Mouse (Mus musculus) intestine, embryonic 14.5 days (tissue): ENCODE measurements at regions not wholly inside any gene's neighbourhood (a gene's known extent, or its start where the extent isn't known, plus 50 kb on each side); places are given as distances from the start of the nearest gene placed in this dataset.

ENCODE experiments used
- ATAC-seq: fragments of 200-750 bp; cut with Nextera tagmentation; replicated peaks from 2 replicates; pipeline ENCODE4 v1.8.0; 2017; ENCODE audit warnings: low read depth, moderate number of reproducible peaks, moderate TSS enrichment, moderate library complexity; ENCODE audit not compliant: low FRiP score, low TSS enrichment
- DNase-seq: peaks from one replicate; pipeline ENCODE4 v3.0.0-alpha.2; 2018; ENCODE audit warnings: low spot score
- H3K27ac ChIP-seq: fragments of 300-500 bp; sonication (generic); 2 replicates; pipeline ENCODE4 v1.5.1; 2014; ENCODE audit warnings: low read depth, mild to moderate bottlenecking, control low read depth
- H3K27me3 ChIP-seq: fragments of 300-500 bp; sonication (generic); replicated peaks from 2 replicates; pipeline ENCODE4 v1.6.1; 2014; ENCODE audit warnings: low read length, control low read depth; ENCODE audit not compliant: control insufficient read depth, insufficient read depth
- H3K36me3 ChIP-seq: fragments of 300-500 bp; sonication (generic); 2 replicates; pipeline ENCODE4 v1.6.1; 2014; ENCODE audit warnings: low read length, control low read depth; ENCODE audit not compliant: control insufficient read depth, insufficient read depth
- H3K4me1 ChIP-seq: fragments of 300-500 bp; sonication (generic); replicated peaks from 2 replicates; pipeline ENCODE4 v1.6.1; 2014; ENCODE audit warnings: low read length, control low read depth, mixed read lengths; ENCODE audit not compliant: control insufficient read depth, insufficient read depth
- H3K4me2 ChIP-seq: fragments of 300-500 bp; sonication (generic); 2 replicates; pipeline ENCODE4 v1.6.1; 2014; ENCODE audit warnings: low read length
- H3K4me3 ChIP-seq: fragments of 300-500 bp; sonication (generic); 2 replicates; pipeline ENCODE4 v1.5.1; 2014; ENCODE audit warnings: low read depth, low read length, control low read depth, mixed read lengths
- H3K9ac ChIP-seq: fragments of 300-500 bp; sonication (generic); 2 replicates; pipeline ENCODE4 v1.6.1; 2014; ENCODE audit warnings: mild to moderate bottlenecking, low read length
- H3K9me3 ChIP-seq: fragments of 300-500 bp; sonication (generic); 2 replicates; pipeline ENCODE4 v1.6.1; 2016; ENCODE audit warnings: low read length, control low read depth; ENCODE audit not compliant: control insufficient read depth
- WGBS: fragments of 180-500 bp; shearing (Covaris S2); extraction: QIAGEN DNeasy Blood & Tissue Kit; methylation state at CpG from one replicate; pipeline ENCODE4 v1.1.7; 2014; 5-methylcytosine and 5-hydroxymethylcytosine counted together

DNA sequence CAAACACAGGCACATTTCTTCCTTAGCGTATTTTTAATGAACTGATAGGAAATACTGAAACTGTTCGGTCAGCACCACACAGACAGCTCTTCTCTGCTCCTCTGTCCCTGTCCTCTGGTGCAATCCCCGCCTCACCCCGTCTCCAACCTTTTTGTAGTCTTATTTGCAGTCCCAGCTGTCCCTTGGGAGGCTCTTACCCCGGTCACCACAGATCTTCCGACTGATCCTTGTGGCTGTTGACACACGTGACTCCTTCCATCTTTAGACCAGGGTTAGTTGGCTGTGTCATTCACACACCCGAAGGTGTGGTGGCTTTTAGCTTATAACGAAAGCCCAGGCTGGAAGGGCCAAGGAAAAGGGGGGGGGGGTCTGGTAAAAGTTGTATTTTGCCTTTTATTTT is 56.4 kb downstream of the Cyp26a1 start:
- ATAC-seq (no peak), DNase-seq (no peak)
- no peak overlapping the region for H3K27ac ChIP-seq
- no peak overlapping the region for H3K9ac ChIP-seq
- no peaks in the 10 kb centered on the region for H3K4me1 ChIP-seq
- no peak overlapping the region for H3K4me2 ChIP-seq
- 91% methylated on average over 9 of the region's 9 CpGs for WGBS
- H3K4me3 ChIP-seq = no peak overlapping the region
- H3K27me3 ChIP-seq = no peaks in the 10 kb centered on the region
- no peaks in the 10 kb centered on the region for H3K9me3 ChIP-seq
- H3K36me3 ChIP-seq = no peaks in the 10 kb centered on the region

DNA sequence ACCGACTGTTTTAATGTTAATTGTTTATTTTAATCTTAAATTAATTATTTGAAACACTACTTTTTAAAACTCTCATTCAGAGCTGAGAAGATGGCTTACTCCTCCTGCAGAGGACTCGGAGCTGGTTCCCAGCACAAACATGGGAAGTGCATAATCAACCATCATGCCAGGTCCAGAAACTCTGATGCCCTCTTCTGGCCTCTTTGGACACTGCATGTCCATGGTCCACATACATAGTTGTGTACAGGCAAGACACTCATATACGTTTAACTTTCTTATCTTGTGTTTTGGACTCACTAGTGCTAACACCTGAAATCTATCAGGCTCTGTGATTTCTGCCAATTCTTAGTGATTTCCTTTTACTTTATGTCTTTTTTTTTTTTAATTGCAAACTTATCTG is 57.8 kb downstream of the Cyp26a1 start:
- no peak overlapping the region for H3K9ac ChIP-seq
- no peaks in the 10 kb centered on the region for H3K4me1 ChIP-seq
- no peak overlapping the region for H3K4me2 ChIP-seq
- ATAC-seq = no peak
- WGBS = 90% methylated on average over 3 of the region's 3 CpGs
- no peaks in the 10 kb centered on the region for H3K27me3 ChIP-seq
- H3K4me3 ChIP-seq = no peak overlapping the region
- H3K36me3 ChIP-seq = no peaks in the 10 kb centered on the region
- no peak overlapping the region for H3K27ac ChIP-seq
- no peak for DNase-seq
- H3K9me3 ChIP-seq = no peaks in the 10 kb centered on the region

DNA sequence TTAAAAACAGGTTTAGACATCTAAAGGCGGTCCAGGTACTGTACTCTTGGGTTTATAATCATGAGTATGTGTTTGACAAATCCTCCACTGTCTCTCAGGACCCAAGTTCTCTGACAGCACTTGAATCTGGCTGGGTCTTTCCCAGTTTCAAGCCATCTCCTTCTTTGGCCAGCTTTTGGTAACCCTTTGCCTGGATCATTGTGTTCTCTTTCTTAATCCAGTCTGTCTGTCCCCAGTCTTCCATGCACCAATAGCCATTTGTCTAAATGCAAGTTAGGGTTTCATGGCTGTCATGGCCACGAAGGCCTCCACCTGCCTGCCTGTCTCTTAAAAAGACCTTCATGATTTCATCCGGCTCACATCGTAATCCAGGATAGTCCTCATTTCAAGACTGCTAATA is 71.8 kb downstream of the Cyp26a1 start:
- Histone ChIP-seq H3K36me3 (no peaks in the 10 kb centered on the region), H3K27me3 (no peaks in the 10 kb centered on the region), H3K9me3 (no peaks in the 10 kb centered on the region), H3K27ac (no peak overlapping the region), H3K9ac (no peak overlapping the region), H3K4me1 (no peaks in the 10 kb centered on the region), H3K4me3 (no peak overlapping the region), H3K4me2 (no peak overlapping the region)
- WGBS = 88% methylated on average over 4 of the region's 4 CpGs
- ATAC-seq (no peak), DNase-seq (no peak)

DNA sequence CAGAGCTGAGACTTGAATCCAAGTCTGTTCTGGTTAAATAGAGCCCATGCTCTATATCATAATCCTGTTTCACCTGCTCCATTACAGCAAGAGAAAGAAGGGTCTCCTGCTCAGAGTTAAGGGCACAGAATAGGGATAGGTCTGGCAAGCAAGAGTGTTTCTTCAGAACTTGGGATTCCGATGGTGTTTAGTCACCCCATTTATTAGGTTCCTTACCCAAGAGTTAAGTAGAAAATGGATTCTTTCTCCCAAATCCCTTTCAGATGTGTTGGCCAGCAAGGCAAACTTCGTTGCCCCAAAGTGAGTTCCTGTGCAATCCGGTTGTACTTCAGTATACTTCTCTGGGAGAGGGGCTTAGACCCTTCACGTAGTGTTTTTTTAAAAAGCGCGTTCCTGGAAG is 74.4 kb downstream of the Cyp26a1 start:
- no peak for DNase-seq
- Histone ChIP-seq H3K4me1 (no peaks in the 10 kb centered on the region), H3K9ac (no peak overlapping the region), H3K4me2 (no peak overlapping the region), H3K36me3 (no peaks in the 10 kb centered on the region), H3K27ac (no peak overlapping the region), H3K27me3 (no peaks in the 10 kb centered on the region), H3K9me3 (no peaks in the 10 kb centered on the region), H3K4me3 (no peak overlapping the region)
- no peak for ATAC-seq
- WGBS = 90% methylated on average over 6 of the region's 6 CpGs

DNA sequence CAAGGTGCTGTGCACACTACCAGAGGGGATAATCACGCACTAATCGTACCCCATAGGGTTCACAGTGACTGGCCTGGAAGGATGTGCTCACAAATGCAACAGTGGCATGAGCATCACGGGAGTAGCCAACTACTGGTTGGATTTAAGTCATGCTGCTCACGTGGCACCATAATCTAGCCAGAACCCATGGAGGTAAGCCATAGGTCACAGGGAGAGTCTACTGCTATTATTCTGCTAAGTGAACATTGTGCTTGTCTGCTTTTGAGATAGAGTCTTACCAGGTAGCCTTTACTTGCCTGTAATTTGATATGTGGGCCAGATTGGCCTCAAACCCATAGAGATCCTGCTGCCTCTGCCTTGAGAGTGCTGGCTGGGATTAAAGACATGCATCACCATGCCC is 77.0 kb downstream of the Cyp26a1 start:
- Histone ChIP-seq H3K4me1 (no peaks in the 10 kb centered on the region), H3K9ac (no peak overlapping the region), H3K27me3 (no peaks in the 10 kb centered on the region), H3K4me3 (no peak overlapping the region), H3K4me2 (no peak overlapping the region), H3K9me3 (no peaks in the 10 kb centered on the region), H3K27ac (no peak overlapping the region), H3K36me3 (no peaks in the 10 kb centered on the region)
- ATAC-seq (no peak), DNase-seq (no peak)
- 93% methylated on average over 4 of the region's 4 CpGs for WGBS

DNA sequence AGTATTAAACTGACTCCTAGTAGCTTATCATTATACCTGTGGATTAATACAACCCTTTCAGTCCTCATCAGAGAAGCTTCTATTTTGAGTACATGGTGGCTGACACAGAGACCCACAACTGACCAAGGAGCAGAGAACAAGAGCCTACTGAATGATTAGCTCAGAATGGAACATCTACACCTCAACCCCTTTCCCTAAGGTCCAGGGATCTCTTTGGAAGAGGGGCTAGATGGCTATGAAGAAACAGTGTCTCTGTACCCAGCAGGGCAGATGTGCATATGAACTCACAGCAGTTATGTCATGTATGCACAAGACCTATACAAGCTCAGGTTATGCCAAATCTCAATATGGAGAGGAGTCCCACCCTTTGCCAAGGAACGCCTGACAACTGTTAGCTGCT is 77.4 kb downstream of the Cyp26a1 start:
- 87% methylated on average over 1 of the region's 1 CpGs for WGBS
- no peaks in the 10 kb centered on the region for H3K27me3 ChIP-seq

DNA sequence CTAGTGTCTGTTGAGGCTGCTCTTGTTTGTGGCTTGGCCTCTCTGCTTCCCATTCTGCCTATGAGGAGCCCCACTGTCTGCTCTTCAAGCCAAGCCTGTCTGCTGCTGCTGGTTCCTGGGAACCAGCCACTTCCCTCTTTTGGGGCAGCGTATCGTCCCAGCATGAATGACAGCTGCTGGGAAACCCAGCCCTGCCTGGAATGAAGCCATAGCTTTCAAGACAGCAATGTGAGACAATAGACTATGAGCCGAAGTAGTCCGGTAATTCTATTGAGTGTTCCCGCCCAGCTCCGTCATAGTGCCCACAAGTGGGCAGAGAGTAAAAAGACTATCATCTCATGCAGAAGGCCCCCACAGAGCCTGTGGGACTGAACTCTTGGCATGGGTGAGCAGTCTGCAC is 80.4 kb downstream of the Cyp26a1 start:
- Histone ChIP-seq H3K4me1 (no peaks in the 10 kb centered on the region), H3K9me3 (no peaks in the 10 kb centered on the region), H3K27ac (no peak overlapping the region), H3K27me3 (no peaks in the 10 kb centered on the region), H3K36me3 (no peaks in the 10 kb centered on the region), H3K4me3 (no peak overlapping the region), H3K9ac (no peak overlapping the region), H3K4me2 (no peak overlapping the region)
- WGBS = 84% methylated on average over 6 of the region's 6 CpGs
- ATAC-seq = no peak
- DNase-seq = no peak

More for the DNA sequence above, 77.4 kb downstream of the Cyp26a1 start:
- Histone ChIP-seq H3K27ac (no peak overlapping the region), H3K36me3 (no peaks in the 10 kb centered on the region), H3K9me3 (no peaks in the 10 kb centered on the region), H3K9ac (no peak overlapping the region), H3K4me3 (no peak overlapping the region), H3K4me2 (no peak overlapping the region), H3K4me1 (no peaks in the 10 kb centered on the region)
- ATAC-seq = no peak
- no peak for DNase-seq

DNA sequence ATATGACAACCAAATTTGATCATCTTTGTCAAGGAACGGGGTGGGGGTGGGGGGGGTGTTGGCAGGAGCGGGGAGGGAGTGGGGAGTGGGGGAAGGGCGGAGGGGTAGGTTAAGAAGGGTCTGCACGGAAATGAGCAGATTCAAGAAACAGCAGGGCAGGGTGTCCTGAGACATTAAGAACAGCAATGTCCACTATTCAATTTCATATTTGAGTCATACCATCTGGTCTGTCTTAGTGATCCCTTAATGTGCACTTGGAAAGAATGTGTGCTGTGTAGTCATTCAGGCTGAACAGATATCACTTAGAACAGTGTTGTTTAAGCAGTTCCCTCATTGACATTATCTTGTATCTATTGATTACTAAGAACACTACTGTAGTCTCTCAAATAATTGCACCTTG is 81.0 kb downstream of the Cyp26a1 start:
- Histone ChIP-seq H3K27ac (no peak overlapping the region), H3K4me1 (no peaks in the 10 kb centered on the region), H3K4me2 (no peak overlapping the region), H3K36me3 (no peaks in the 10 kb centered on the region), H3K9me3 (no peaks in the 10 kb centered on the region), H3K9ac (no peak overlapping the region), H3K27me3 (no peaks in the 10 kb centered on the region), H3K4me3 (no peak overlapping the region)
- WGBS = 85% methylated on average over 4 of the region's 4 CpGs
- ATAC-seq (no peak), DNase-seq (no peak)

DNA sequence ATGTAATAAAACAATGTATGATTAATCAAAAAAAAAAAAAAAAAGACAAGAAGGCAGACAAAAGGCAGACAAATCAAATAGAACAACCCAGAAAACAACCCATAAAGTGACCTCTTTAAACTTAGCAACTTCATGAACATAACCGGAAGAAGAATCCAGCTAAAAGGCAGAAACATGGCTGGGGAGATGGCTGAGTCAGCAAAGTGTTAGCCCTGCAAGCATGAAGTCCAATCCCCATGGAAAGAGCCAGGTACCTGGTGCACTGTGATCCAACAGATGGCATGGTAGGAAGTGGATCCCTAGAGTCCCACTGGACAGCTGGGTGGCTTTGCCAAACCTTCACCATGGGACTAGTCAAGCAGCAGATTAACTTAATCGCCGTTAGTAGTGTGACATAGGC is 90.9 kb downstream of the Cyp26a1 start:
- WGBS = 89% methylated on average over 3 of the region's 3 CpGs
- H3K27me3 ChIP-seq = no peaks in the 10 kb centered on the region
- no peak overlapping the region for H3K27ac ChIP-seq
- ATAC-seq = no peak
- H3K4me2 ChIP-seq = no peak overlapping the region
- H3K9ac ChIP-seq = no peak overlapping the region
- no peaks in the 10 kb centered on the region for H3K9me3 ChIP-seq
- no peaks in the 10 kb centered on the region for H3K36me3 ChIP-seq
- peaks cover 13% of the 10 kb centered on the region for H3K4me1 ChIP-seq
- DNase-seq = no peak
- no peak overlapping the region for H3K4me3 ChIP-seq
